Mouse (Mus musculus): ENCODE measurements around the gene Aox2.

GRCm38 (mm10) chr1:58315532-58315931 lies 37.4 kb downstream of the Aox2 start:
- no peak for TF ChIP-seq CTCF (conservative IDR thresholded peaks at IDR 0.05; ENCODE audit: low read length)
- TF ChIP-seq NANOG (IDR thresholded peaks at IDR 0.05; ENCODE audit: borderline replicate concordance, low read length) = no peak
- no peak for TF ChIP-seq POU5F1 (IDR thresholded peaks at IDR 0.05; ENCODE audit: borderline replicate concordance, low read length)
